Mouse (Mus musculus) CH12.LX (cell line): Measurements from ENCODE around the gene Olfr1402. TPM values are rescaled to one million over a fixed set of nuclear protein-coding genes. Genes with fewer than 3 reads are reported as not detected.

Source experiments
- DNase-seq: peaks from one replicate; pipeline ENCODE4 v3.0.0-alpha.2; 2013; ENCODE audit errors: extremely low read depth
- H3K27ac ChIP-seq: 2 replicates; pipeline ENCODE4 v1.5.1; 2012; ENCODE audit warnings: low read depth, mild to moderate bottlenecking, control low read depth, moderate library complexity; ENCODE audit not compliant: insufficient read depth
- H3K27me3 ChIP-seq: replicated peaks from 2 replicates; pipeline ENCODE3; 2012; ENCODE audit warnings: inconsistent platforms
- H3K36me3 ChIP-seq, 2 experiments: replicated peaks in 1 of 2; 2 replicates each; pipeline versions ENCODE3 to v1.6.1; 2012; ENCODE audit warnings: inconsistent platforms in 1 of 2, low read length in 1 of 2, mild to moderate bottlenecking in 1 of 2, mixed read lengths in 1 of 2, moderate library complexity in 1 of 2; ENCODE audit not compliant: control insufficient read depth in 1 of 2, insufficient read depth in 1 of 2
- H3K4me1 ChIP-seq, 2 experiments: 2 replicates each; pipeline ENCODE4 v1.6.1; 2012; ENCODE audit warnings: inconsistent platforms in 1 of 2, moderate library complexity in 1 of 2; ENCODE audit not compliant: insufficient read depth in 2 of 2, control insufficient read depth in 1 of 2
- H3K4me2 ChIP-seq: 2 replicates; pipeline ENCODE4 v1.6.1; 2012; ENCODE audit warnings: low read depth, mild to moderate bottlenecking, control low read depth; ENCODE audit not compliant: poor library complexity, insufficient read depth, severe bottlenecking
- H3K4me3 ChIP-seq, 3 experiments: fragments of 150-350 bp in 1 of 3; sonication (generic) in 1 of 3; replicated peaks in 1 of 3; 2 replicates each; pipeline versions ENCODE3 to v1.5.1; 2011 to 2012; ENCODE audit warnings: low read depth in 2 of 3, low read length in 2 of 3, mild to moderate bottlenecking in 2 of 3, moderate library complexity in 2 of 3, control low read depth in 1 of 3, improper control_type of control experiment in 1 of 3, inconsistent platforms in 1 of 3, mixed read lengths in 1 of 3; ENCODE audit not compliant: poor library complexity in 1 of 3
- H3K79me2 ChIP-seq: replicated peaks from 2 replicates; pipeline ENCODE4 v1.6.1; 2012; ENCODE audit warnings: mild to moderate bottlenecking, moderate library complexity; ENCODE audit not compliant: control insufficient read depth, poor library complexity, insufficient read depth, severe bottlenecking; ENCODE audit errors: extremely low read depth
- H3K9ac ChIP-seq: 2 replicates; pipeline ENCODE4 v1.6.1; 2012; ENCODE audit warnings: low read depth, mild to moderate bottlenecking, control low read depth, moderate library complexity; ENCODE audit not compliant: insufficient read depth
- H3K9me3 ChIP-seq: replicated peaks from 2 replicates; pipeline ENCODE3; 2012; ENCODE audit warnings: low read length, inconsistent platforms, mixed read lengths
- CHD2 ChIP-seq: IDR thresholded peaks from 2 replicates; pipeline ENCODE4 v1.6.1; 2011; ENCODE audit warnings: low read length, improper control_type of control experiment
- ELF1 ChIP-seq: IDR thresholded peaks from 2 replicates; pipeline ENCODE4 v1.6.1; 2014; ENCODE audit warnings: low read depth, mild to moderate bottlenecking, inconsistent platforms, low read length, improper control_type of control experiment
- GABPA ChIP-seq: IDR thresholded peaks from 2 replicates; pipeline ENCODE4 v1.6.1; 2012; ENCODE audit warnings: low read depth, low read length, improper control_type of control experiment, inconsistent platforms; ENCODE audit not compliant: insufficient replicate concordance
- IRF4 ChIP-seq: IDR thresholded peaks from 2 replicates; pipeline ENCODE4 v1.6.1; 2014; ENCODE audit warnings: low read depth, mild to moderate bottlenecking, inconsistent platforms, low read length, improper control_type of control experiment
- KAT2A ChIP-seq: IDR thresholded peaks from 2 replicates; pipeline ENCODE4 v1.6.1; 2012; ENCODE audit warnings: low read length, improper control_type of control experiment, inconsistent platforms; ENCODE audit not compliant: insufficient replicate concordance
- MAFK ChIP-seq: IDR thresholded peaks from 2 replicates; pipeline ENCODE4 v1.6.1; 2011; ENCODE audit warnings: low read length, improper control_type of control experiment; ENCODE audit not compliant: insufficient replicate concordance
- MAZ ChIP-seq: IDR thresholded peaks from 2 replicates; pipeline ENCODE4 v1.6.1; 2012; ENCODE audit warnings: low read depth, mild to moderate bottlenecking, inconsistent platforms, low read length, improper control_type of control experiment, moderate library complexity
- POLR2AphosphoS2 ChIP-seq: IDR thresholded peaks from 2 replicates; pipeline ENCODE4 v1.6.1; 2011; ENCODE audit warnings: low read depth, low read length, improper control_type of control experiment
- RCOR1 ChIP-seq: conservative IDR thresholded peaks from 2 replicates; pipeline ENCODE4 v1.6.1; 2012; ENCODE audit warnings: low read depth, mild to moderate bottlenecking, inconsistent platforms, low read length, improper control_type of control experiment
- TBP ChIP-seq: conservative IDR thresholded peaks from 2 replicates; pipeline ENCODE4 v1.6.1; 2011; ENCODE audit warnings: low read depth, low read length, improper control_type of control experiment
- UBTF ChIP-seq: IDR thresholded peaks from 2 replicates; pipeline ENCODE4 v1.6.1; 2012; ENCODE audit warnings: low read depth, mild to moderate bottlenecking, inconsistent platforms, low read length, improper control_type of control experiment, moderate library complexity
- ZC3H11A ChIP-seq: IDR thresholded peaks from 2 replicates; pipeline ENCODE4 v1.6.1; 2012; ENCODE audit warnings: low read depth, mild to moderate bottlenecking, inconsistent platforms, low read length, improper control_type of control experiment
- ZKSCAN1 ChIP-seq: IDR thresholded peaks from 2 replicates; pipeline ENCODE4 v1.6.1; 2012; ENCODE audit warnings: low read depth, inconsistent platforms, low read length, improper control_type of control experiment, borderline replicate concordance
- ZMIZ1 ChIP-seq: IDR thresholded peaks from 2 replicates; pipeline ENCODE4 v1.6.1; 2012; ENCODE audit warnings: low read depth, mild to moderate bottlenecking, inconsistent platforms, low read length, improper control_type of control experiment
- ZNF384 ChIP-seq: IDR thresholded peaks from 2 replicates; pipeline ENCODE4 v1.6.1; 2012; ENCODE audit warnings: low read depth, low read length, improper control_type of control experiment, inconsistent platforms
- dilution Hi-C: fragments of 300-500 bp; cut with MboI; formaldehyde crosslinking; loops from 2 replicates; pipeline ENCODE4 v1.14.3; 2020; ENCODE audit warnings: low sequenced_read_pairs; ENCODE audit not compliant: extremely low pct_unique_long_range_greater_than_20kb, extremely low pct_ligation_motif_present
- in situ Hi-C: fragments of 300-500 bp; cut with MboI; formaldehyde crosslinking; loops from 3 replicates; pipeline ENCODE4 v1.14.3; 2019; ENCODE audit warnings: low sequenced_read_pairs, low pct_ligation_motif_present, low pct_unique_long_range_greater_than_20kb, mixed read lengths
- polyA plus RNA-seq: library from polyadenylated mRNA; unstranded; fragments of >175 nt; gene quantifications from 2 replicates; pipeline ENCODE4 v1.2.1, GENCODE M21; 2012; ENCODE audit warnings: low read depth; ENCODE audit not compliant: insufficient read length
- total RNA-seq, 2 experiments: library from RNA; depleted of rRNA; stranded (reverse); fragments of 300-350 nt in 1 of 2; fragments of >200 nt in 1 of 2; gene quantifications; 2 replicates each; pipeline ENCODE4 v1.2.3; 2012 to 2014

Gene Olfr1402
- not detected in 2 replicates for total RNA-seq (2012; rRNA removed)
- not detected in 2 replicates for total RNA-seq (2014; rRNA removed)
- polyA plus RNA-seq: not detected in 2 replicates

- dilution Hi-C loops (no loop called here), in situ Hi-C loops (no loop called here)
- Histone ChIP-seq H3K27ac (no peak within 1 kb of the TSS), H3K79me2 (no peaks in the 10 kb centered on the region), H3K36me3 (no peaks in the 10 kb centered on the region), H3K27me3 (no peaks in the 10 kb centered on the region), H3K9me3 (no peaks in the 10 kb centered on the region), H3K9ac (no peak within 1 kb of the TSS), H3K4me3 (no peak within 1 kb of the TSS), H3K4me1 (peaks cover 0 to 6% of the 10 kb centered on the region in 2 experiments; a peak in 2 of 4 replicates), H3K4me2 (no peak within 1 kb of the TSS)
- DNase-seq: no peak
- TF ChIP-seq KAT2A (no peak), ZKSCAN1 (no peak), CHD2 (no peak)
Measured at GRCm38 (mm10) chr3:97421920-97422319, at the start of gene Olfr1402. Olfr1402 (minus strand) TSS chr3:97422020.

GRCm38 (mm10) chr3:97455286-97455685 is 33.5 kb upstream of the Olfr1402 start:
- no peaks in the 10 kb centered on the region for H3K79me2 ChIP-seq
- in situ Hi-C loops: no loop called here
- no peak overlapping the region for H3K9ac ChIP-seq
- TF ChIP-seq ZNF384 (no peak), ELF1 (no peak), MAFK (0 out of 2 replicates have a peak, but pooled peaks have one; percentile 12)
- H3K4me2 ChIP-seq: no peak overlapping the region
- dilution Hi-C loops: no loop called here
- H3K9me3 ChIP-seq: no peaks in the 10 kb centered on the region
- H3K27ac ChIP-seq: no peak overlapping the region
- no peaks in the 10 kb centered on the region for H3K27me3 ChIP-seq
- H3K4me1 ChIP-seq: no peaks in the 10 kb centered on the region
- H3K4me3 ChIP-seq: no peak overlapping the region
- DNase-seq: no peak
- no peaks in the 10 kb centered on the region for H3K36me3 ChIP-seq

GRCm38 (mm10) chr3:97438619-97439018 is 16.8 kb upstream of the Olfr1402 start:
- Histone ChIP-seq H3K9me3 (no peaks in the 10 kb centered on the region), H3K36me3 (no peaks in the 10 kb centered on the region), H3K9ac (no peak overlapping the region), H3K79me2 (no peaks in the 10 kb centered on the region), H3K4me2 (no peak overlapping the region), H3K4me3 (no peak overlapping the region), H3K27ac (no peak overlapping the region), H3K4me1 (no peaks in the 10 kb centered on the region), H3K27me3 (no peaks in the 10 kb centered on the region)
- dilution Hi-C loops (no loop called here), in situ Hi-C loops (no loop called here)
- no peak for DNase-seq
- TF ChIP-seq UBTF (no peak), GABPA (no peak), RCOR1 (no peak), ZMIZ1 (no peak), IRF4 (no peak), TBP (no peak), ZKSCAN1 (no peak), CHD2 (no peak), ZC3H11A (no peak), POLR2AphosphoS2 (no peak), MAZ (no peak)
